9 mouse cellular contexts compared by ENCODE assay signal in genomic region chr11:50326302-50326966, GRCm38 (mm10). TPM values are rescaled to one million over a fixed set of nuclear protein-coding genes. Genes with fewer than 3 reads are reported as not detected.
DNase-seq lines count a peak whose midpoint lies in the region; ATAC-seq and TF ChIP-seq lines count a peak whose summit lies in the region.
"Had no signal": no experiment of that assay in that cellular context is flagged by ENCODE, and none has a peak within 500 bp of the region (broad histone marks: within the 10 kb centered on the region; RNA-seq: fewer than 3 reads in every experiment).

No protein-coding gene starts in this region.

- 4% methylated on average over 7 of the region's 7 CpGs for WGBS in heart, embryonic 14.5 days
- WGBS in forebrain, embryonic 14.5 days: 7% methylated on average over 7 of the region's 7 CpGs
- 2% methylated on average over 7 of the region's 7 CpGs for WGBS in macrophage (ENCODE audit: missing documents)
- 3% methylated on average over 7 of the region's 7 CpGs for WGBS in thymus, adult 2 months

- H3K4me2 ChIP-seq in heart, embryonic 14.5 days (ENCODE audit: low read length): peak overlapping the region; percentile 71
- H3K4me2 ChIP-seq in forebrain, embryonic 14.5 days (ENCODE audit: low read length): peak overlapping the region; percentile 53

- H3K9ac ChIP-seq in heart, embryonic 14.5 days (ENCODE audit: low read length): peak overlapping the region; percentile 89
- H3K9ac ChIP-seq in forebrain, embryonic 14.5 days (ENCODE audit: low read length): peak overlapping the region; percentile 68

- H3K27ac ChIP-seq in heart, embryonic 14.5 days (replicated peaks in 1 of 2; ENCODE audit: control insufficient read depth in 1 of 2, insufficient read depth in 1 of 2, low read depth in 2 of 2, low read length in 2 of 2): peak overlapping the region; percentile 87 to 96
- H3K27ac ChIP-seq in forebrain, embryonic 14.5 days (ENCODE audit: low read depth, low read length): peak overlapping the region; percentile 75
- H3K27ac ChIP-seq in macrophage: peak overlapping the region; percentile 82
- H3K27ac ChIP-seq in thymus, adult 2 months (ENCODE audit: control insufficient read depth, insufficient read depth, low read length): no peak overlapping the region

- peaks cover 0 to 33% of the 10 kb centered on the region in 2 experiments; a peak in 3 of 4 replicates for H3K4me1 ChIP-seq in heart, embryonic 14.5 days (ENCODE audit: control insufficient read depth in 2 of 2, insufficient read depth in 2 of 2, low read length in 2 of 2)
- H3K4me1 ChIP-seq in forebrain, embryonic 14.5 days (ENCODE audit: control insufficient read depth, insufficient read depth, low read length): peaks cover 23% of the 10 kb centered on the region
- no peaks in the 10 kb centered on the region for H3K4me1 ChIP-seq in thymus, adult 2 months (replicated peaks; ENCODE audit: control insufficient read depth, insufficient read depth, low read length)

- no peaks in the 10 kb centered on the region for H3K27me3 ChIP-seq in heart, embryonic 14.5 days (ENCODE audit: control insufficient read depth, insufficient read depth, low read length)
- H3K27me3 ChIP-seq in forebrain, embryonic 14.5 days (replicated peaks; ENCODE audit: control insufficient read depth, insufficient read depth, low read length): no peaks in the 10 kb centered on the region
- no peaks in the 10 kb centered on the region for H3K27me3 ChIP-seq in thymus, adult 2 months (ENCODE audit: control insufficient read depth, insufficient read depth, low read length)

- H3K4me3 ChIP-seq in heart, embryonic 14.5 days (ENCODE audit: control insufficient read depth in 1 of 2, insufficient read depth in 1 of 2, low read depth in 1 of 2, low read length in 2 of 2): peak overlapping the region; percentile 72 to 87
- H3K4me3 ChIP-seq in forebrain, embryonic 14.5 days (ENCODE audit: low read depth, low read length): peak overlapping the region; percentile 94
- peak overlapping the region; percentile 70 for H3K4me3 ChIP-seq in macrophage (ENCODE audit: inconsistent target)
- H3K4me3 ChIP-seq in thymus, adult 2 months (ENCODE audit: control insufficient read depth, insufficient read depth, low read length): no peak overlapping the region; the same call in 1 of the 2 replicates

- H3K79me2 ChIP-seq in macrophage (ENCODE audit: inconsistent target): peaks cover 38% of the 10 kb centered on the region

- H3K9me3 ChIP-seq in heart, embryonic 14.5 days (ENCODE audit: control insufficient read depth, low read length): no peaks in the 10 kb centered on the region
- H3K9me3 ChIP-seq in forebrain, embryonic 14.5 days (replicated peaks; ENCODE audit: control insufficient read depth, low read length): no peaks in the 10 kb centered on the region

- no peak for DNase-seq in heart, adult 18-20 months
- DNase-seq in ES-CJ7 (ENCODE audit: low read depth, low spot score): peak; percentile 52
- DNase-seq in forebrain, embryonic 14.5 days (ENCODE audit: low spot score): peak; percentile 4
- no peak for DNase-seq in thymus, adult 2 months
- no peak for DNase-seq in urinary bladder, postnatal 14 days (ENCODE audit: low spot score)

- TF ChIP-seq POLR2A in thymus, adult 2 months (IDR thresholded peaks at IDR 0.05; ENCODE audit: control insufficient read depth, extremely low read depth, insufficient read depth, low read length, poor library complexity): no peak

- ATAC-seq in heart, embryonic 14.5 days (ENCODE audit: insufficient number of reproducible peaks, insufficient read depth, low FRiP score, low read depth): no peak
- ATAC-seq in forebrain, embryonic 14.5 days: no peak
- no peak for ATAC-seq in CD4-positive, CD25-positive, alpha-beta regulatory T cell, adult 4 months

- TF ChIP-seq CTCF in thymus, adult 2 months (IDR thresholded peaks at IDR 0.05; ENCODE audit: borderline replicate concordance, control insufficient read depth, extremely low read depth, insufficient read depth, low read length, poor library complexity): no peak

- no peaks in the 10 kb centered on the region for H3K36me3 ChIP-seq in heart, embryonic 14.5 days (ENCODE audit: control insufficient read depth, insufficient read depth, low read length)
- H3K36me3 ChIP-seq in forebrain, embryonic 14.5 days (ENCODE audit: control insufficient read depth, insufficient read depth, low read length): no peaks in the 10 kb centered on the region
- H3K36me3 ChIP-seq in macrophage (ENCODE audit: inconsistent target): no peaks in the 10 kb centered on the region
- no peaks in the 10 kb centered on the region for H3K36me3 ChIP-seq in thymus, adult 2 months (ENCODE audit: control insufficient read depth, insufficient read depth, low read length)

RNA-seq across cellular contexts. Expression of gene Canx, which starts 1.0 kb away (rescaled TPM):
- 197 and 211 TPM in 2 replicates for polyA plus RNA-seq in heart, embryonic 14.5 days (2014; fragmentation: Nextera tagmentation; extraction: Ambion mirVana)
- total RNA-seq in heart, adult 18-20 months (2021): 100 to 1,000 TPM; 311 to 325 TPM
- 190 and 210 TPM in 2 replicates for polyA plus RNA-seq in forebrain, embryonic 14.5 days (2014; fragmentation: Nextera tagmentation; extraction: Ambion mirVana)
- total RNA-seq in macrophage (2018; cell fraction: chromatin; rRNA removed): 100 to 1,000 TPM in 24 of 26 experiments, 10 to 100 TPM in 2; 86.0 to 180 (median 131) TPM
- 100 to 1,000 TPM; 290 to 579 (median 440) TPM for total RNA-seq in macrophage (2018; cell fraction: cytosol; rRNA removed)
- total RNA-seq in macrophage (2018; cell fraction: nucleus; rRNA removed): 100 to 1,000 TPM; 153 to 807 (median 584) TPM
- 353 to 731 TPM (median 370 TPM) in 3 replicates for polyA plus RNA-seq in macrophage (2018)
- 100 to 1,000 TPM; 182 to 206 TPM for polyA plus RNA-seq in CD4-positive, CD25-positive, alpha-beta regulatory T cell, adult 4 months (2017; shearing (Covaris generic))
- polyA plus RNA-seq in thymus, adult 2 months (2012; rRNA removed): 43.1 and 44.3 TPM in 2 replicates

RNA-seq across cellular contexts. Expression of gene Cby3, which starts 27.8 kb away (rescaled TPM):
- polyA plus RNA-seq in heart, embryonic 14.5 days (2014; fragmentation: Nextera tagmentation; extraction: Ambion mirVana): 0.31 TPM in 1 of 2 replicates, not detected in the other
- total RNA-seq in heart, adult 18-20 months (2021): not detected
- polyA plus RNA-seq in forebrain, embryonic 14.5 days (2014; fragmentation: Nextera tagmentation; extraction: Ambion mirVana): 0.86 and 0.88 TPM in 2 replicates
- not detected for total RNA-seq in macrophage (2018; cell fraction: chromatin; rRNA removed)
- not detected for total RNA-seq in macrophage (2018; cell fraction: cytosol; rRNA removed)
- not detected for total RNA-seq in macrophage (2018; cell fraction: nucleus; rRNA removed)
- not detected in 3 replicates for polyA plus RNA-seq in macrophage (2018)
- polyA plus RNA-seq in CD4-positive, CD25-positive, alpha-beta regulatory T cell, adult 4 months (2017; shearing (Covaris generic)): not detected
- 0.16 TPM in 1 of 2 replicates, not detected in the other for polyA plus RNA-seq in thymus, adult 2 months (2012; rRNA removed)
- total RNA-seq: neutrophil, adult 5-6 weeks had no signal

RNA-seq across cellular contexts. Expression of gene Maml1, which starts 34.3 kb away (rescaled TPM):
- 5.2 and 5.6 TPM in 2 replicates for polyA plus RNA-seq in heart, embryonic 14.5 days (2014; fragmentation: Nextera tagmentation; extraction: Ambion mirVana)
- total RNA-seq in heart, adult 18-20 months (2021): 1 to 10 TPM; 8.8 to 9.6 TPM
- 5.4 and 5.8 TPM in 2 replicates for polyA plus RNA-seq in forebrain, embryonic 14.5 days (2014; fragmentation: Nextera tagmentation; extraction: Ambion mirVana)
- 10 to 100 TPM; 15.2 to 34.3 (median 22.0) TPM for total RNA-seq in macrophage (2018; cell fraction: chromatin; rRNA removed)
- total RNA-seq in macrophage (2018; cell fraction: cytosol; rRNA removed): 10 to 100 TPM; 13.2 to 25.2 (median 20.7) TPM
- 10 to 100 TPM; 18.2 to 33.5 (median 26.4) TPM for total RNA-seq in macrophage (2018; cell fraction: nucleus; rRNA removed)
- polyA plus RNA-seq in macrophage (2018): 9.9 to 14.8 TPM (median 12.5 TPM) in 3 replicates
- 1 to 10 TPM; 3.9 to 6.4 TPM for polyA plus RNA-seq in CD4-positive, CD25-positive, alpha-beta regulatory T cell, adult 4 months (2017; shearing (Covaris generic))
- 35.3 and 41.4 TPM in 2 replicates for polyA plus RNA-seq in thymus, adult 2 months (2012; rRNA removed)

RNA-seq across cellular contexts. Expression of gene Hnrnph1, which starts 50.4 kb away (rescaled TPM):
- 226 and 241 TPM in 2 replicates for polyA plus RNA-seq in heart, embryonic 14.5 days (2014; fragmentation: Nextera tagmentation; extraction: Ambion mirVana)
- total RNA-seq in heart, adult 18-20 months (2021): 10 to 100 TPM; 97.0 to 99.6 TPM
- 598 and 623 TPM in 2 replicates for polyA plus RNA-seq in forebrain, embryonic 14.5 days (2014; fragmentation: Nextera tagmentation; extraction: Ambion mirVana)
- 1,000 to 10,000 TPM in 10 of 26 experiments, 100 to 1,000 TPM in 16; 605 to 1,348 (median 957) TPM for total RNA-seq in macrophage (2018; cell fraction: chromatin; rRNA removed)
- total RNA-seq in macrophage (2018; cell fraction: cytosol; rRNA removed): 10 to 100 TPM; 37.2 to 89.7 (median 55.3) TPM
- 1,000 to 10,000 TPM in 1 of 26 experiments, 100 to 1,000 TPM in 25; 343 to 1,018 (median 635) TPM for total RNA-seq in macrophage (2018; cell fraction: nucleus; rRNA removed)
- polyA plus RNA-seq in macrophage (2018): 98.4 to 136 TPM (median 136 TPM) in 3 replicates
- polyA plus RNA-seq in CD4-positive, CD25-positive, alpha-beta regulatory T cell, adult 4 months (2017; shearing (Covaris generic)): 100 to 1,000 TPM; 195 to 207 TPM
- polyA plus RNA-seq in thymus, adult 2 months (2012; rRNA removed): 147 and 164 TPM in 2 replicates

Comparison
In these comparisons a context has a peak if more than half of its experiments do, and no peak if none do; other contexts are left out.
1. DNase-seq: peak in ES-CJ7 (single experiment) and forebrain, embryonic 14.5 days (single experiment); none in heart, adult 18-20 months (0 of 2), thymus, adult 2 months (single experiment) and urinary bladder, postnatal 14 days (single experiment).